Mouse (Mus musculus): ENCODE data around the gene Dvl2. TPM values are rescaled to one million over a fixed set of nuclear protein-coding genes. Genes with fewer than 3 reads are reported as not detected.

Dvl2 gene
- polyA plus RNA-seq, 1 experiment, result 60.1 TPM

- Histone ChIP-seq H3K4me3 (ENCODE audit: low read depth, low read length) (no peak overlapping the region), H3K27me3 (ENCODE audit: control insufficient read depth, insufficient read depth, low read length, poor library complexity, severe bottlenecking) (no peaks in the 10 kb centered on the region), H3K36me3 (ENCODE audit: control insufficient read depth, insufficient read depth, low read length, poor library complexity, severe bottlenecking) (no peaks in the 10 kb centered on the region), H3K9me3 (replicated peaks; ENCODE audit: control insufficient read depth, insufficient read depth, low read length, poor library complexity, severe bottlenecking) (no peaks in the 10 kb centered on the region), H3K9ac (ENCODE audit: low read depth, poor library complexity, severe bottlenecking) (no peak overlapping the region), H3K27ac (ENCODE audit: insufficient read depth, low read length) (no peak overlapping the region), H3K4me1 (ENCODE audit: control insufficient read depth, insufficient read depth, low read length) (no peaks in the 10 kb centered on the region)
- TF ChIP-seq CTCF (IDR thresholded peaks at IDR 0.05; ENCODE audit: low read depth, low read length) (no peak), POLR2A (IDR thresholded peaks at IDR 0.05; ENCODE audit: insufficient read depth, low read length) (no peak), EP300 (IDR thresholded peaks at IDR 0.05; ENCODE audit: insufficient read depth, low read depth, low read length) (no peak)
These were observed 43.3 kb downstream of the Dvl2 start for GRCm38 (mm10) chr11:70043665-70044064.

GRCm38 (mm10) chr11:70045435-70045834, 45.0 kb downstream of the Dvl2 start:
- TF ChIP-seq EP300 (IDR thresholded peaks at IDR 0.05; ENCODE audit: insufficient read depth, low read depth, low read length) (no peak), POLR2A (IDR thresholded peaks at IDR 0.05; ENCODE audit: insufficient read depth, low read length) (no peak), CTCF (IDR thresholded peaks at IDR 0.05; ENCODE audit: low read depth, low read length) (no peak)
- Histone ChIP-seq H3K27me3 (ENCODE audit: control insufficient read depth, insufficient read depth, low read length, poor library complexity, severe bottlenecking) (no peaks in the 10 kb centered on the region), H3K36me3 (ENCODE audit: control insufficient read depth, insufficient read depth, low read length, poor library complexity, severe bottlenecking) (no peaks in the 10 kb centered on the region), H3K4me3 (ENCODE audit: low read depth, low read length) (no peak overlapping the region), H3K27ac (ENCODE audit: insufficient read depth, low read length) (no peak overlapping the region), H3K9me3 (replicated peaks; ENCODE audit: control insufficient read depth, insufficient read depth, low read length, poor library complexity, severe bottlenecking) (no peaks in the 10 kb centered on the region), H3K4me1 (ENCODE audit: control insufficient read depth, insufficient read depth, low read length) (no peaks in the 10 kb centered on the region), H3K9ac (ENCODE audit: low read depth, poor library complexity, severe bottlenecking) (no peak overlapping the region)

GRCm38 (mm10) chr11:70049366-70049765, 49.0 kb downstream of the Dvl2 start:
- Histone ChIP-seq H3K27ac (ENCODE audit: insufficient read depth, low read length) (no peak overlapping the region), H3K9ac (ENCODE audit: low read depth, poor library complexity, severe bottlenecking) (no peak overlapping the region), H3K4me1 (ENCODE audit: control insufficient read depth, insufficient read depth, low read length) (no peaks in the 10 kb centered on the region), H3K27me3 (ENCODE audit: control insufficient read depth, insufficient read depth, low read length, poor library complexity, severe bottlenecking) (no peaks in the 10 kb centered on the region), H3K36me3 (ENCODE audit: control insufficient read depth, insufficient read depth, low read length, poor library complexity, severe bottlenecking) (no peaks in the 10 kb centered on the region), H3K4me3 (ENCODE audit: low read depth, low read length) (no peak overlapping the region), H3K9me3 (replicated peaks; ENCODE audit: control insufficient read depth, insufficient read depth, low read length, poor library complexity, severe bottlenecking) (no peaks in the 10 kb centered on the region)
- TF ChIP-seq CTCF (IDR thresholded peaks at IDR 0.05; ENCODE audit: low read depth, low read length), result no peak
- TF ChIP-seq EP300 (IDR thresholded peaks at IDR 0.05; ENCODE audit: insufficient read depth, low read depth, low read length), result no peak
- TF ChIP-seq POLR2A (IDR thresholded peaks at IDR 0.05; ENCODE audit: insufficient read depth, low read length), result no peak

- no peak for TF ChIP-seq EP300 (IDR thresholded peaks at IDR 0.05; ENCODE audit: insufficient read depth, low read depth, low read length)
- H3K36me3 ChIP-seq (ENCODE audit: control insufficient read depth, insufficient read depth, low read length, poor library complexity, severe bottlenecking), result no peaks in the 10 kb centered on the region
- no peaks in the 10 kb centered on the region for H3K4me1 ChIP-seq (ENCODE audit: control insufficient read depth, insufficient read depth, low read length)
These were observed 49.4 kb downstream of the Dvl2 start for GRCm38 (mm10) chr11:70049816-70050215.

GRCm38 (mm10) chr11:70053156-70053555, 52.8 kb downstream of the Dvl2 start:
- Histone ChIP-seq H3K9me3 (replicated peaks; ENCODE audit: control insufficient read depth, insufficient read depth, low read length, poor library complexity, severe bottlenecking) (no peaks in the 10 kb centered on the region), H3K27me3 (ENCODE audit: control insufficient read depth, insufficient read depth, low read length, poor library complexity, severe bottlenecking) (no peaks in the 10 kb centered on the region), H3K9ac (ENCODE audit: low read depth, poor library complexity, severe bottlenecking) (no peak overlapping the region), H3K4me1 (ENCODE audit: control insufficient read depth, insufficient read depth, low read length) (no peaks in the 10 kb centered on the region), H3K36me3 (ENCODE audit: control insufficient read depth, insufficient read depth, low read length, poor library complexity, severe bottlenecking) (no peaks in the 10 kb centered on the region), H3K4me3 (ENCODE audit: low read depth, low read length) (no peak overlapping the region), H3K27ac (ENCODE audit: insufficient read depth, low read length) (no peak overlapping the region)
- no peak for TF ChIP-seq CTCF (IDR thresholded peaks at IDR 0.05; ENCODE audit: low read depth, low read length)

More at GRCm38 (mm10) chr11:70049816-70050215, 49.4 kb downstream of the Dvl2 start:
- H3K27me3 ChIP-seq (ENCODE audit: control insufficient read depth, insufficient read depth, low read length, poor library complexity, severe bottlenecking), result no peaks in the 10 kb centered on the region
- H3K9me3 ChIP-seq (replicated peaks; ENCODE audit: control insufficient read depth, insufficient read depth, low read length, poor library complexity, severe bottlenecking), result no peaks in the 10 kb centered on the region
- H3K4me3 ChIP-seq (ENCODE audit: low read depth, low read length), result no peak overlapping the region
- no peak overlapping the region for H3K9ac ChIP-seq (ENCODE audit: low read depth, poor library complexity, severe bottlenecking)
- H3K27ac ChIP-seq (ENCODE audit: insufficient read depth, low read length), result no peak overlapping the region

GRCm38 (mm10) chr11:70053898-70054570, 53.6 kb downstream of the Dvl2 start, which contains the start of gene Asgr1:
Gene Asgr1 (plus strand): TSS chr11:70054085.
- Histone ChIP-seq H3K27ac (ENCODE audit: insufficient read depth, low read length) (no peak within 1 kb of the TSS), H3K27me3 (ENCODE audit: control insufficient read depth, insufficient read depth, low read length, poor library complexity, severe bottlenecking) (no peaks in the 10 kb centered on the region), H3K9me3 (replicated peaks; ENCODE audit: control insufficient read depth, insufficient read depth, low read length, poor library complexity, severe bottlenecking) (no peaks in the 10 kb centered on the region), H3K4me3 (ENCODE audit: low read depth, low read length) (no peak within 1 kb of the TSS), H3K4me1 (ENCODE audit: control insufficient read depth, insufficient read depth, low read length) (no peaks in the 10 kb centered on the region), H3K36me3 (ENCODE audit: control insufficient read depth, insufficient read depth, low read length, poor library complexity, severe bottlenecking) (no peaks in the 10 kb centered on the region), H3K9ac (ENCODE audit: low read depth, poor library complexity, severe bottlenecking) (no peak within 1 kb of the TSS)
- TF ChIP-seq EP300 (IDR thresholded peaks at IDR 0.05; ENCODE audit: insufficient read depth, low read depth, low read length) (no peak), CTCF (IDR thresholded peaks at IDR 0.05; ENCODE audit: low read depth, low read length) (no peak), POLR2A (IDR thresholded peaks at IDR 0.05; ENCODE audit: insufficient read depth, low read length) (no peak)
